Mouse (Mus musculus) ovary, postnatal 14 days (tissue): ENCODE results near the gene Tex9.
"Not testable (repeated sequence)": the region's sequence is repeated elsewhere in the genome, so short reads cannot be mapped to it uniquely, and the experiment has no call there.

Experiments
- DNase-seq: peaks from one replicate; pipeline ENCODE4 v3.0.0; 2022; ENCODE audit warnings: low spot score

Gene Tex9

DNA sequence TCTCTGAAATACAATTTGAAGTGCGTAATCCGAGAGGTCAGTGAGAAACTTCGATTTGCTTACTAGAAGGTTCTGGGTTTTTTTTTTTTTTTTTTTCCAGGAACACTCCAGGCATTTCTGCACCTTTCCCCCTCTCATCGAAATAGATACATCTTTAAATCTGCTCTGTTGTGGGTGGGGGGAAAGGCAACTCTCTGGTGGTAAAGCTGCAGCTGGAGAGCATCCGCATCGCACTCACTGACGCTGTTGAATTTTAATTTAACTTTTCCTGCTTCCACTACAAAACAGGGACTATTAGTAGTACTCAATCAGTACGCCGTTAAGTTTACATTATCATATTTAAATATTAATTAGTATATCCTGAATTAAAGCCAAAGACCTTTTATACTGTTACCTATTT is 53.3 kb downstream of the Tex9 start:
- DNase-seq, result no peak

DNA sequence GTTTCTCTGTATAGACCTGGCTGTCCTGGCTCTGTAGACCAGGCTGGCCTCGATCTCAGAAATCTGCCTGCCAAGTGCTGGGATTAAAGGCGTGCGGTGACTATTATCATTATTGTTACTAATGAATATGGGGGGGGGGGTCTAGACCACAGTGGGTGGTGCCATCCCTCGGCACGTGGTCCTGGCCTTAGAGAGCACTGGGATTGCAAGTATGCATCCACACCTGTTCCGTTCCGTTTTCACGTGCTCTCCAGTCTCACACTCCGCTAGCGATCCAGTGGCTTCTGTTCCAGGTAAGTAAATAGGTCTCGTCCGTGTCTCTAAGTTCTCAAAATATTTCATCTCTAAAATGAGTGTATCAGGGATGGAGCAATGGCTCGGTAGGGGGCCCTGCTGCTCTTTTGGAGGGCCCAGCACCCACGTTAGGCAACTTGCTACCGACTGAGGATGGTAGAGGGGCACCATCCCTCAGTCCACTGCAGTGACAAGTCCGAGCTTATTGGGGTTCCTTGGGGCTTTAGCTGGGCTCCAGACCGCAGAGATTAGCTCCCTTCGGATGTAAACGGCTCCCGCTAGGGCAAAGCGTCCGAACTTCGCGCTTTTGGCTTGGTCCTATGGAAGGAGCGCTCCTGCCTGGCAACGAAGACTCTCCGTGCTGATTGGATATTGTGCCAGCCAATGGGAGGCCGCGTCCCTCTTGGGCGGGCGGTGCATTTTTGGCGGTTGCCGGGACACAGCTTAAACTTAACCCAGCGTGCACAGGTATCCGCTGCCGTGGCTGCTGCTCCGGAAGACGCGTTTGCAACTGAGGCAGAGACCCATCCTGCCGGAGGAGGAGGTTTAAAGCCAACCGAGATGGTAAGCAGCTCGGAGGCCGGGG is 54.0 kb downstream of the Tex9 start, which contains the start of gene Mns1:
TSS of gene Mns1 (plus strand) at position 190 of the 880 bp plus-strand sequence.
- DNase-seq, result peak; percentile 93

DNA sequence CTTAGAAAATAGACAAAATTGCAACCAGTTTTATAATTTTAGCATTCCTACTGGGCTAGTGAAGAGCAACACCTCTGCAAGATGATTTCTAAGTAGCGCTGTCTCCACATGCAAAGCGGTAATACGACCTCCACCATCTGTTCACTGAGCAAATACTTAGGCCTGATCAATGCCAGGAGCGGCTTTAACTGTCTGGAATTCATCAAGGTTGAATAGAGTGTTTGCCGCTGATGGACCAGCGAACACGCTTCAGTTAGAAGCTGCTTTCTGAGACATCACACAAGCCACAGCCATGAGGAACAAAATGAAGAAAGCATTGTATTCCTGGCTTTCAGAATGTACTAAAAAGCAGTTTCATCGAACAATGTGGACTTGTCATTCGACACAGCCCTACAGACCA is 57.1 kb downstream of the Tex9 start:
- no peak for DNase-seq

DNA sequence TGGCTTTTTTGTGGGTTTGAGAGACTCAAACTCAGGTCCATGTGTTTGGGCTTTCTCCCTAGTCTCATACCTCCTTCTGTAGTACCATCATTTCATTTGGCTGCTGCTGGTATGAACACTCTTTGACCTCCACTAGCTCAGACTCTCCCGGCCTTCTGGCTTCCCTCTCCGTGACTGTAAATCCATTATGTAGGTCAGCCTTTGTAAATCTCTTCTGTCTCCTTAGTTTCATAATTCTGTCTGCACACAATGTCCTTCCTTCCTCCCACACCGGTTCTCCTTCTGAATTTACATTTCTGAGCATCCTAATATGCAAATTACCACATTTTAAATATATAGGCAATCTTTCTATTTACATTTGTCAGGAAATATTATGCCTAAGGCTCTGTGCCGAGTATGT is 64.2 kb downstream of the Tex9 start:
- no peak for DNase-seq

DNA sequence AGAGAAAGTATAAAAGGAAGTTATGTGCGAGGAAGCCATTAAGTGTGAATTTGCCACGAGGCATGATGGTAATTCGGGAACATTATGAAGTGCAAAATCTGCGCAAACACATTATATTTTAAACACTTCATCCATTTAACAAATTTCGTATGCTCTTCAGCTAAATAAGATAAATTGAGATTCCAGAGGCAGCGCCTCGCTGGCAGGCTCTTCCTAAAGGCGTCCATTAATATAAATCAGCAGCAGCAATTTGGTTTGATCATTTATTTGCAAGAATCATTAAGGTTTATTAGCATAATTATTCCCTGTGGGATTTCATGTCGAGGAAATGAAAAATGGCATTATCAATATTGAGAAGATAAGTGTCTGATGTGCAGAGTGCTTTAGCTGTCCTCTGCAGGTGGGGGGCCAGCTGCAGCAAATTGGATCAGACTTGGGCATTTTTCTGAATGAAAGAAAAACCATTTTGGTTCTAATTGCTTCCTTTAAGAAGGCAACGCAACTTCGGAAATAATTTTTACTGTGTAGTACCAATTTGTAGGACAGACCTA is 66.6 kb downstream of the Tex9 start:
- no peak for DNase-seq

DNA sequence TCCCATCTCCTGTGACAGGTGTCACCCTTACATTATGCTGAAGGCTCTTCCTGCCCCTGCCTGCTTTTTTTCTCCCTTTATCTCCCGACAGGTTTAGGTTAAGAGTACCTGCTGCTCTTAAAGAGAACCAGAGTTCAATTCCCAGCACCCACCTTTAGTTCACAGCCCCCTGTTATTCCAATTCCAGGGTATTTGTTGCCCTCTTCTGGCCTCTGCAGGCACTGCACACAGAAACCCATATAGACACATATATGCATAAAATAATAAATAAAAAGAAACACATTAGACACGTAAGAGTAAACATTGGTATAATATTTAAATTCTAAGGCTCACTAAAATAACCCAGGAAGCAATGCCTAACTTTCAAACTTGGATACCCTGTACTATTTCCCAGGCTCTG is 69.3 kb downstream of the Tex9 start:
- no peak for DNase-seq

DNA sequence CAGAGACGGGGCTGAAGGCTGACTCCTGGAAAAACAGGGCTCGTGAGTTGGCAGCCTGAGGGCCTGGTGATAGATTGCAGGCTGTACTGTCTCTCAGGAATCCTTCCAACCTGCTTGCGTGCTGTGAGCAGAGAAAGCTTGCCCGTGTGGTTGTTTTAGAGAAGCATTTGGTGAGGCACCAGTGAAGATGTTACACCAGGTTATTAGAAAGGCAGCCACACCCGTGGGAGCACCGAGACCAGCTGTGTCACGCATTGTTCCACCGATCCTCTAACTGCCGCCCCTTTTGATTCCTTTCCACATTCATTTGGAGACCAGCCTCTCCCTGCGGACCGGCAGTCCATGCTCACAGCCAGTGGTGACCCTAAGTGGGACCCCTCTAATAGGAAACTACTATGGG is 69.7 kb downstream of the Tex9 start:
- DNase-seq, result no peak

DNA sequence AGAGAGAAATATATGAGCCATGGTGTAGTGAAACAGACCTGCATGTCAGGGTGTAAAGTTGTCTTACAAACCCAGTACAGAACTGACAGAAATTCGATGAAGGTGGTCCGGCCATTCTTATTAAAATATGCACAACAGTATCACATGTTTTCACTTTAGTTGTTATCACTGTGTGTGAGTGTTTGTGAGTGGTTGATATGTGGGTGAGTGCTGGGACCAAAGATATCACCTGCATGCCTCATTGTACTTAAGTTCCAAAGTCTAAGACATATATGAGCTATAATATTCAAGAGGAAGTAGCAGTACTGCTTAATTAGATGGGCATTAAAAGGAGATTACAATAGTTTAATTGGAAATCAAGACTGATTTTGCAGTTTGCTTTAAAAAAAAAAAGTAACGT is 71.5 kb downstream of the Tex9 start:
- DNase-seq, result no peak

DNA sequence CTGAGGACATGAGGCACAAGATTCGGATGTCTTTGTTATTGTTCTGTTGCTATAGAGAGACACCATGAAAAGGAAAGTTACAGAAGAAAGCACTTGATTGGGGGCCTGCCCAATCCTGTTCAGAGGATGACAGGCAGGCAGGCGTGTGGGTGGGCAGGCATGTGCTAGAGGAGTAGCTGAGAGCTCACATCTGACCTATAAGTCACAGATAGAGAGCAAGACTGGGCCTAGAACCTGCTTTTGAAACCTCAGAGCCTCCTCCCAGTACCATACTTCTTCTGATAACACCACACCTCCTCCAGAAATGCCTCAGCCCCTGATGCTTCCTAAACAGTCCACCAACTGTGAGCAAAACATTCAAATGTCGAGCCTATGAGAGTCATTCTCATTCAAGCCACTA is 73.6 kb downstream of the Tex9 start:
- no peak for DNase-seq

DNA sequence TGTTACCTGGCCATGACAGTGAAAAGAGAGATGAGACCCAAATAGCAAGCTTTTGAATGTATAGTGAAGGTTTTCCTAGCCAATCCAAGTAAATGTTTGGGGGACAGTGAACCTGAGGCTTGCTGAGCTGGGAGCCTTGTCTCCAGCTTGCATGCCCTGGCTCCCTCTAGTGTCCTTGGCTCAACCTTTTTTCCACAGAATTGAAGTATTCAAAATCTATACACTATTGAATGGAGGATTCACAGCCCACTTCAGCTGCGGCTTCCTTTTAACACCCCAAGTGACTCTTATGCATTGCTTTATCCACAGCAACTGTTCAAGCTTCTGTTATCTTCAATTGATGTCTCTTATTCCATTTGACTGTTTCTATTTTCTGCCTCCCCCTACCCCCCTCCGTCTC is 80.3 kb downstream of the Tex9 start:
- DNase-seq, result no peak

DNA sequence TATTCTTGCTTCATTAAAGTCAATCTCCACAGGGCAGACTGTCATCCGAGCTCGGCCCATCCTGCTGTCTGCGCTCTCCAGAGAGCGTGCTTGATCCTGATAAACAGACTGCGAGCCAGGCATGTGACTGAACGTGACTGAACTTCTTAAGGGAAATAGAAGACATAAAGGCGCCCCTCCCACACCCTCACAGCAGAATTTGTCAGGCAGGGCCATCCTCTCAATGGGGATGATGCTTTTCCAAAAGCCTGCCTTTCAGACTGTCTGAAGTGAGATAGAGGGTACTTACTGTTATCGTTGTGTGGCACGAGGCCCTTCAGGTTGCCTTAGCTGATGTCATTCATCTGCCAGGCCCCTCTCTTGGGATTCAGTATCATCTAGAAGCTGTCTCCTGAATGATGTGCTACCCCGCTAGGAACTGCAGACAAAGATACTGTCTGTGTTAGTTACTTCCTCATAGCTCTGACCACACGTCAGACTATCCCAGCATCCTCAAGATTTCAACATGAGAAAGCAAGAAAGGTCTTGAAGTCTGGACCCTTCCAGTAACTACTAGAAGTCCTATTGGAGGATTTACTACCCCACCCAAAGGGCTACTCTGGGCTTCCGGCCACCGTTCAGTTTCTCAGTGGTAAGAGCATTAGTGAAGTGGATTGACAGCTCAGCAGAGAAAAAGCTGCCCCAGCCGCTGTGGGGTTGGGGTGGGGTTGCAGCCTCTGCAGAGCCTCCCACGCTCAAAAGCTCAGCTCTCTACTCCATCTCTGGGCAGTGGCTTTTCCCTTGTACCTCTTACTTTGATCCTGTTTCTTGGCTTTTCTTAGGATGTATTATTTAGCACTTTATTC is 82.4 kb downstream of the Tex9 start:
- DNase-seq, result no peak

DNA sequence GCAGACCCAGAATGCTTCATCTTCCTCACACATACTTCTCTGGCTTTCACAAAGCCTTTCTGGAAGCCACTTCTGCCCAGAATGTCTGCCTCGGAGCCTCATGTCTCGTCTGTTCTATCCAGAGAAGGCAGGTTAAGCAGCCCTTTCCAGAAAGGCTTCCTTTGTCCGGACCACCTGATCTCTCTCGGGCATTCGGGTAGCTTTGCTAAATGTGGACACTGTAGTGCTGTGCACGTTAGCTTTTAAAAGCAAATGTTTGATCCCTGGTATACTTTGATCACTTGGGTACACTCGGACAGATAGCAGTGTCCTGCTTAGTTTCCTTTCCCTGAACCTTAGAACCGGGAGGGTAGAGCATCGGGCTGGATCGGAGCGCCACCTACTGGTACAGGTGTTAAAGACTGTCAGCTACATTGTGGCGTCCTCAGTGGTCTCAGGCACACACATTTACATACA is 83.9 kb downstream of the Tex9 start:
- peak; percentile 73 for DNase-seq

DNA sequence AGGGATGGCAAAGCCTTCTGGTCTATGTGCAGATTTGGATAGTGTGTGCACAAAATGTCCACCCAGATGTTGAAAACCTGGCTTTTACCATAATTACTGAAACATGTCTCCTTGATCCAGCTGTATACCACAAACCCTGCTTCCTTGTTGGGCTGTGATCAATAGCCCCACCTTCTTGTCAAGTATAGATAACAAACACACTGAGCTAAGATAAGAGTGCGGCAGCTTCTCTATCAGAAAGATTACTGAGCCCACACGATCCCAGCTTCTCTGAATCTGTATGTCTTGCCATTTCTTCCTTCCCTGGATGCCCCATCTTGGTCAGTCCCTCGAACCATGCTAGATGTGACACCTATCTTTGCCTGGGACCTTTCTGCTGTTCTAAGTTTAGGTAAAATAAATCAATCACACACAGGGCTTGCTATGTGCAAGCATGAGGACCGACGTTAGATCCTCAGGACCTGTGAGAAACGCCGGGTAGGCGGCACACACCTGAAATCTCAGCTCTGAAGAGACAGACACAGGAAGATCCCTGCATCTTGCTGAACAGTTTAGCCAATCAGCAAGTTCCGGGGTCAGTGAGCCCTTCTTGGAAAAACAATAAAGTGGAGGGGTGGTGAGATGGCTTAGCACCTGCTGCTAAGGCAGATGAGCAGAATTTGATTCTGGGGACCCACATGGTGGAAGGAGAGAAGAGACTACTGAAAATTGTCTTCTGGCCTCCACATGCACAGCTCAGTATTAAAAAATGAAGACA is 86.0 kb downstream of the Tex9 start:
- DNase-seq, result no peak

DNA sequence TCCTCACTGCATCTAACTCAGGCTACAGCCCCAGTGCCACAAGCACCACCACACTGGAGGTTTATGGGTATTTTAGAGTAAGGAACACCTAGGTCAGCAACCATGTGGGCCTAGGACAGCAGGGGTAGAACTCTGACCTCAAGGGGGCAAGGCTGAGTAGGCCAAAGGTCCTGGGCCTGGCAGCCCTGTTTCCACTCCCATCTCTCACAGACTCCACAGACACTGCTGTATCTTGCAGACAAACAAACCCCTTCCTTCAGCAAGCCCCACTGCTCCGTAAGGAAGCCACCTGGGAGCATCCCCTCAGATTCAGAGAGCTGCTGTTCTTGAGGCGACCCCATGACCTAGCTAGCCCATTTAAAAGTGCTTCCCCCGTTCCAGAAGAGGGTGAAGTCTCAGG is 87.1 kb downstream of the Tex9 start:
- no peak for DNase-seq

DNA sequence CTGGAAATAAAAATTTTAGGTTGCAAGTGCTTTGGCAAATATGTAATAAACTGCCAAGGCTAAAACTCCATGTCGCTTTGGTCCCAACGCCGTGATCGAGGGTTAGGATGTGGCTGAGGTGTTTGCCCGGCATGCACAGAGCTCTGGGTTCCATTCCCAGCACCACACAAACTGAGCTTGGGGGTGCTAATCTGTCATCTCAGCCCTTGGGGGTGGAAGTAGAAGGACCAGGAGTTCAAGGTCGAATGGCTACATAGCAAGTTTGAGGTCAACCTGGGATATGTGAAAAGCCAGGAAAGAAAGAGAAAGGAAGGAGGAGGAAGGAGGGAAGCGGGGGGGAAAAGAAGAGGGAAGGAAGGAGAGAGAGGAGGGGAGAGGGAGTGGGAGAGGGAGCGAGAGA is 87.6 kb downstream of the Tex9 start:
- no peak for DNase-seq

DNA sequence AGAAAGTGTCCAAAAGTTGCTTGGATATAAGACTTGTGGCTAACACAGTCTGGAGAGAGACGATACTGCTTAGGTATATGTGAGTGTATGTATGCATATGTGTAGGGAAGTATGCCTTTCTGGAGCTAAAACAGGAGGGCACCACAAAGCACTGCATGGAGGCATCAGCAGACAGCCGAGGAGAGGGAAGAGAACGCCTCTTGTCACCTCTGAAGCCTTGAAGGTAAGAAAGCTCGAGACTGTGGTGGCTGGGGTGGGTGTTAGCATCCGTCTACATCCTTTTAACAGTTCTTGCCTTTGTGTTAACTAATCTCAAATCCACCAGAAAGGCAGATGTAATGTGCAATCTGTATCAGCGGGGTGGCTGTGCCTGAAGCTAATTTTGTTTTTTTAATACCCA is 88.6 kb downstream of the Tex9 start:
- no peak for DNase-seq

DNA sequence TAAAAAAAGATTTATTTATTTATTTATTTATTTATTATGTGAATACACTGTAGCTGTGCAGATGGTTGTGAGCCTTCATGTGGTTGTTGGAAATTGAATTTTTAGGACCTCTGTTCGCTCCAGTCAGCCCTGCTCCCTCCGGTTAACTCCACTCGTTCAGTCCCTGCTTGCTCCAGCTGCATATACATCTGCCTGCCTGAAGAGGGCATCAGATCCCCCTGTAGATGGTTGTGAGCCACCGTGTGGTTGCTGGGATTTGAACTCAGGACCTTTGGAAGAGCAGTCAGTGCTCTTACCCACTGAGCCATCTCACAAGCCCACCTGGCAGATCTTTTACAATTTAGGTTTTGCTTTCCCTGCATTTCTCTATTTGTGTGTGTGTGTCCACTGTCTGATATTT is 90.2 kb downstream of the Tex9 start:
- DNase-seq, result not testable (repeated sequence)
